Mouse (Mus musculus): Measurements from ENCODE around the gene Olfr1487. TPM values are rescaled to one million over a fixed set of nuclear protein-coding genes. Genes with fewer than 3 reads are reported as not detected.

The Olfr1487 gene
- not detected for polyA plus RNA-seq (2014; fragmentation: Illumina TruSeq; extraction: RNeasy Lipid Tissue Mini Kit (QIAGEN cat#74804))

DNA sequence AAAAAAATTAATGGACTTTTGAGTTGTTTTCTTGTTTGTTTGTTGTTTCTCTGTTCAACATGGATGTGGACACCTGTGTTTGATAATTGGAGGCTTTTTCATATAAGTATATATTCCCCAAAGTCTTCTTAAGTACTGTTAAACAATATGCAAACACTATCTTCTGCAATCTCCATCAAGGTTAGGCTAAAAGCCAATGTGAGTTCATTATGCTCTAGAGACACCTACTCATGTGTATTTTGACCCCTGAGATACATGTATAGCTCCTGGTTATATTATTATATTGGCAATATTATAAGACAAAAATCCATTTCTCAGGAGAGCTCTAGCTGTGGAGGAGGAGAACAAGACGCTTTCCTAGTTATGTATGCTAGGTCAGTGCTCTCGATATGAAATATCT lies at the start of gene Olfr1487:
Gene Olfr1487, plus strand, starts transcription at position 301 of the 400 bp plus-strand sequence.

DNA sequence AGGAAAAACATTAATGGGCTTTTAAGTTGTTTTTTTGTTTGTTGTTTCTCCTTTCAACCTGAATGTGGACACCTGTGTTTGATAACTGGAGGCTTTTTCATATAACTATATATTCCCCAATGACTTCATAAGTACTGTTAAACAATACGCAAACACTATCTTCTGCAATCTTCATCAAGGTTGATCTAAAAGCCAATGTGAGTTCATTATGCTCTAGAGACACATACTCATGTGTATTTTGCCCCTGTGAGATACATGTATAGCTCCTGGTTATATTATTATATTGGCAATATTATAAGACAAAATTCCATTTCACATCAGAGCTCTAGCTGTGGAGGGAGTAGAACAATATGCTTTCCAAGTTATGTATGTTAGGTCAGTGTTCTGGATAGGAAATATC lies 34.0 kb upstream of the Olfr1487 start, which contains the start of gene Olfr1484:
Gene Olfr1484, plus strand, starts transcription at position 301 of the 400 bp plus-strand sequence.

GRCm38 (mm10) chr19:13631321-13631720 lies 14.1 kb downstream of the Olfr1487 start, which contains the start of gene Olfr1489:
TSS of gene Olfr1489 (plus strand) at chr19:13631621.

GRCm38 (mm10) chr19:13650791-13651190 lies 33.6 kb downstream of the Olfr1487 start, which contains the start of gene Olfr1490:
TSS of gene Olfr1490 (plus strand) at chr19:13651091.

Other genes starting within 250 kb of the Olfr1487 start
- gene Olfr1469, start 209.5 kb upstream of the Olfr1487 start, polyA plus RNA-seq (2014; fragmentation: Illumina TruSeq; extraction: RNeasy Lipid Tissue Mini Kit (QIAGEN cat#74804)): not detected
- not detected for gene Olfr1471, start 174.0 kb upstream of the Olfr1487 start, polyA plus RNA-seq (2014; fragmentation: Illumina TruSeq; extraction: RNeasy Lipid Tissue Mini Kit (QIAGEN cat#74804))
- not detected for gene Olfr1472, start 161.3 kb upstream of the Olfr1487 start, polyA plus RNA-seq (2014; fragmentation: Illumina TruSeq; extraction: RNeasy Lipid Tissue Mini Kit (QIAGEN cat#74804))
- gene Olfr1474, start 147.8 kb upstream of the Olfr1487 start, polyA plus RNA-seq (2014; fragmentation: Illumina TruSeq; extraction: RNeasy Lipid Tissue Mini Kit (QIAGEN cat#74804)): not detected
- not detected for gene Olfr1475, start 137.2 kb upstream of the Olfr1487 start, polyA plus RNA-seq (2014; fragmentation: Illumina TruSeq; extraction: RNeasy Lipid Tissue Mini Kit (QIAGEN cat#74804))
- gene Olfr1477, start 116.8 kb upstream of the Olfr1487 start, polyA plus RNA-seq (2014; fragmentation: Illumina TruSeq; extraction: RNeasy Lipid Tissue Mini Kit (QIAGEN cat#74804)): not detected
- not detected for gene Olfr1480, start 89.5 kb upstream of the Olfr1487 start, polyA plus RNA-seq (2014; fragmentation: Illumina TruSeq; extraction: RNeasy Lipid Tissue Mini Kit (QIAGEN cat#74804))
- gene Olfr1484, start 33.9 kb upstream of the Olfr1487 start, polyA plus RNA-seq (2014; fragmentation: Illumina TruSeq; extraction: RNeasy Lipid Tissue Mini Kit (QIAGEN cat#74804)): not detected
- not detected for gene Olfr1489, start 14.2 kb downstream of the Olfr1487 start, polyA plus RNA-seq (2014; fragmentation: Illumina TruSeq; extraction: RNeasy Lipid Tissue Mini Kit (QIAGEN cat#74804))
- gene Olfr1490, start 33.7 kb downstream of the Olfr1487 start, polyA plus RNA-seq (2014; fragmentation: Illumina TruSeq; extraction: RNeasy Lipid Tissue Mini Kit (QIAGEN cat#74804)): not detected
- gene Olfr1491, start 79.9 kb downstream of the Olfr1487 start, polyA plus RNA-seq (2014; fragmentation: Illumina TruSeq; extraction: RNeasy Lipid Tissue Mini Kit (QIAGEN cat#74804)): not detected
- gene Olfr1493-ps1, start 105.9 kb downstream of the Olfr1487 start, polyA plus RNA-seq (2014; fragmentation: Illumina TruSeq; extraction: RNeasy Lipid Tissue Mini Kit (QIAGEN cat#74804)): not detected
- not detected for gene Olfr1494, start 122.4 kb downstream of the Olfr1487 start, polyA plus RNA-seq (2014; fragmentation: Illumina TruSeq; extraction: RNeasy Lipid Tissue Mini Kit (QIAGEN cat#74804))
- not detected for gene Olfr1495, start 147.2 kb downstream of the Olfr1487 start, polyA plus RNA-seq (2014; fragmentation: Illumina TruSeq; extraction: RNeasy Lipid Tissue Mini Kit (QIAGEN cat#74804))
- not detected for gene Olfr1496, start 160.5 kb downstream of the Olfr1487 start, polyA plus RNA-seq (2014; fragmentation: Illumina TruSeq; extraction: RNeasy Lipid Tissue Mini Kit (QIAGEN cat#74804))
- gene Olfr1497, start 180.8 kb downstream of the Olfr1487 start, polyA plus RNA-seq (2014; fragmentation: Illumina TruSeq; extraction: RNeasy Lipid Tissue Mini Kit (QIAGEN cat#74804)): not detected
- gene Olfr1499, start 202.1 kb downstream of the Olfr1487 start, polyA plus RNA-seq (2014; fragmentation: Illumina TruSeq; extraction: RNeasy Lipid Tissue Mini Kit (QIAGEN cat#74804)): not detected
- not detected for gene Olfr1500, start 213.1 kb downstream of the Olfr1487 start, polyA plus RNA-seq (2014; fragmentation: Illumina TruSeq; extraction: RNeasy Lipid Tissue Mini Kit (QIAGEN cat#74804))
- not detected for gene Olfr1501, start 233.3 kb downstream of the Olfr1487 start, polyA plus RNA-seq (2014; fragmentation: Illumina TruSeq; extraction: RNeasy Lipid Tissue Mini Kit (QIAGEN cat#74804))
- gene Olfr1502, start 244.4 kb downstream of the Olfr1487 start, polyA plus RNA-seq (2014; fragmentation: Illumina TruSeq; extraction: RNeasy Lipid Tissue Mini Kit (QIAGEN cat#74804)): not detected

Measured in ovary, adult 10 weeks (tissue).